Mouse (Mus musculus) right cerebral cortex, adult 2 months (tissue): ENCODE results near the gene Mybl2.
A peak's percentile ranks its signal among the peaks of the same experiment; 100 is the strongest.

ENCODE experiments used
- DNase-seq, 2 experiments: peaks; one replicate each; pipeline ENCODE4 v3.0.0; 2021 to 2022; ENCODE audit warnings: low spot score in 2 of 2

Mybl2 gene

GRCm38 (mm10) chr2:163111413-163112201 lies 57.1 kb downstream of the Mybl2 start:
- peak; percentile 20 to 31 for DNase-seq

- DNase-seq, result no peak
Observed at GRCm38 (mm10) chr2:163120626-163121352, 66.3 kb downstream of the Mybl2 start.

- no peak for DNase-seq
Observed at GRCm38 (mm10) chr2:163121353-163121660, 66.8 kb downstream of the Mybl2 start.

GRCm38 (mm10) chr2:163122319-163122718 lies 67.8 kb downstream of the Mybl2 start:
- DNase-seq, result no peak

GRCm38 (mm10) chr2:163123496-163123895 lies 69.0 kb downstream of the Mybl2 start:
- DNase-seq, result no peak

GRCm38 (mm10) chr2:163130837-163131236 lies 76.3 kb downstream of the Mybl2 start:
- DNase-seq, result no peak

- no peak for DNase-seq
Observed at GRCm38 (mm10) chr2:163132314-163132713, 77.8 kb downstream of the Mybl2 start.
